Mouse (Mus musculus): Measurements from ENCODE around the gene Rtn4rl2. TPM values are rescaled to one million over a fixed set of nuclear protein-coding genes. Genes with fewer than 3 reads are reported as not detected.
A peak's percentile ranks its signal among the peaks of the same experiment; 100 is the strongest.

Rtn4rl2 gene
- total RNA-seq, 4 experiments from 2014 or later: 0.19 to 0.62 (median 0.43) TPM; not detected in 1

DNA sequence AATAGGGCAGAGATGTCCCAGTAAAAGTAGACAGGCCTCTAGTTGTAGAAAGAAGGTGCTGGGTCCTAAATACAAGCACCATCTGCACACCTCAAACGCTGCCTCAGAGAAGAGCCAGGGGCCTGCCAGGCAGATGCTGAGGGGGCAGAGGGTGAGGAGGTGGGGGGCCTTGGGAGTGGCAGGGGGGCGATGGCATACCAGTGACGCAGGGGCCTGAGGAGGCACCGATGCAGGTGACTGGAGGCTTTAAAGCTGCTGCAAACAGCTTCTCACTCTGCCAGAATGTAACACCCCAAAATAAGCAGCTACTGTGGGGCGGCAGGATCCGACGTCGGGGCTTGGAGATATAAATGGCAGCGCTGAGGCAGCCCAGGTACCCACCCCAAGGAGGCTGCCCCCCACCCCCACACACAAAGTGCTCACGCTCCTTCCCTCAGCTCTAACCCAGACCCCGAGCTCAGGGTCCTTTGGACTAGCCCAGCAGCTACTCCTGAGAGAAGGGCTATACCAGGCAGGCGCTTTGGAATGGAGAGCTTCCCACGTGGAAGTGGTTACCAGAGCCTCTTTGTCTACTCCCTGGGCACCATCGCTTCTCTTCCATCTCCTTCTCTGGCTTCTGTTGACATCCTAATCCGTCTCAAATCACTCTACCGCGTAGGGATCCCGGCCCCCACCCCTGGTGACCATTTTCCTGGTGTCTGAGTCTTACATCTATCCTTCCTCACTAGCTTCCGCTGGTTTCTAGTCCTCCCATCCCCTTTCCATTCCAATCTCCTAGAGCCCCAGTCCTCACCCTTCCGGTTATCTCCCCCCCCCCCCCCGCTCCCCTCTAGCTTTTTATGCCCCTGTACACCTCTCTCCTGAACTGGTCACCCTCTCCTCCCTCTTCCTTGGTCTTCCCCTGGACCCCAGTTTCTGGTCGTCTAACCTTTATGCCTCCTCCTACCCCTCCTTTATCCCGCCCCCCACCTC lies 1.1 kb downstream of the Rtn4rl2 start:
- no peak for DNase-seq (ENCODE audit: low spot score in 2 of 2)

DNA sequence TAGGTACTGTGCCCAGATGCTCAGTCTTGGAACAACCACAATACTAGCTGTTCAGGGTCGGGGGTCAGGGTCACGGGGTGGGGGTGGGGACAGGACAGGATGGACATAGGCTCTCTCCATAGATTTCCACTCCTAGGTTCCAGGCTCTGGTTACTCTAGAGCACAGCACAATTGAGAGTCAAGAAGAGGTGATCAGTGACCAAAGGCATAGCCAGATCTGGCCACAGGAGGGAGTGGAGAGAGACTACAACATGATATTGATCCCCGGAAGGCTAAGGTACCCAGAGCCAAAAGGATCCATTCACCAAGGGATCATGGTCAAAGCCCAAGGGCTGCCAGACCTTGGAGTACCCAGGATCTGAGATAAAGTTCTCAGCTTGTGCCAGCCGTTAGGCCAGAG lies 1.9 kb downstream of the Rtn4rl2 start:
- DNase-seq (ENCODE audit: low spot score in 2 of 2): no peak

DNA sequence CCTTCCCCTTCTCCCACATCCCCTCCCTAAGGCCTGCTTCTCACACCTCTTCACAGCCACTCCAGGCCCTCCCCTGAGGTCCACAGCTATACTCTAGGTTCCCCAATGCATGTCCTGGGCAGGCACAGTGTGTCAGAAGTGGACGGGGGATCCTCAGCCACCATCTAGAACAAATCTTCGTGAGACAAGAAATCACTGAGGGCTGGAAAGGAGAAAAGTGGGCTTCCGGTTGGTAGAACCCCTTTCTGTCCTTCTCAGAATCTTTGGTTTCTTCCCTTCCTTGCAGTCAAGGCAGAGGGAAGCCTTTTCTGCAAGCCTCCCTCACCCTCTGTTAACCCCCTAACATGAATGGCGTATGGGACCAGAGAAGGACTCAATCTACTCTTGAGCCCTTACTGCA lies 2.6 kb downstream of the Rtn4rl2 start:
- DNase-seq (ENCODE audit: low spot score in 2 of 2): no peak

DNA sequence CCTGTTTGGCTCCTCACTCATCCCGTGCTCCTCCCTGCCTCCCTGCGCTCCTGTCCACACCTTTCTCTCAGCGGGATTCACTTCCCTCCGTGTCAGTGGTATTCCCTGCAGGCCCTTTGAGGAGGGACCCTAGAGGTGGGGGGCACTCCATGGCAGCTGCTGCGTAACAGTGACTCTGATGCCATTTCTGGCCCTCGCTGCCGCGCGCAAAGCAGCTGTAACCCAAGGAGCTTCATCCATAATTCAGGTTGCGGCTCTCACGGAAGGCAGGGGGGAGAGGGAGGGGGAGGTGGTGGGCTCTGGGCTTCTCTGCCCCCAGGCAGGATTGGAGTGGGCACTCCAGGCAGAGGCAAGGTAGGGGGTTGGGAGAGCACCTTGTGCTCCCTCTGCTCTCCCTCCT lies 3.0 kb downstream of the Rtn4rl2 start:
- DNase-seq (ENCODE audit: low spot score in 2 of 2): no peak

GRCm38 (mm10) chr2:84883084-84883483 lies 3.4 kb downstream of the Rtn4rl2 start:
- no peak for DNase-seq (ENCODE audit: low spot score in 2 of 2)

DNA sequence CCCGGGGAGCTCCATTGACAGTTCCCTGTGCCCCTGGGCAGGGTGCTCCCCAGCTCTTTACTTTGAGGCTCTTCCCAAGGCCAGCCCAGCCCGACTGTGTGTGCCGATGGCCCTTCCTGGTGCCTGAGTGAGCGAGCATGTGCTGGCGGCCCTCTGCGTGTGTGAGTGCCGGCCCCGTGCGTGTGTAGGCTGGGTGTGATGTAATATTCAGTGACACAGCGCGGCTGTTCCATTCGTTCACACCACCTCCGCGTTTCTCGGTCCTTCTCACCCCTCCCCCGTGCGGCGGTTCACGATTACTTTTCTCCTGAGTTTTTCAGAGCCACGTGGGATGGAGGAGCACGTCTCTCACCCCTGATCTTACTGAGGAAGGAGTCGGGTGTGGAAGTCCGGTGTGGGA lies 3.9 kb downstream of the Rtn4rl2 start:
- DNase-seq (ENCODE audit: low spot score in 2 of 2): no peak

GRCm38 (mm10) chr2:84880590-84880989 lies 5.9 kb downstream of the Rtn4rl2 start:
- no peak for DNase-seq (ENCODE audit: low spot score in 2 of 2)

- DNase-seq (ENCODE audit: low spot score in 2 of 2): no peak
These were observed 10.7 kb downstream of the Rtn4rl2 start for GRCm38 (mm10) chr2:84875842-84876241.

GRCm38 (mm10) chr2:84872105-84872716 lies 14.3 kb downstream of the Rtn4rl2 start:
- DNase-seq (ENCODE audit: low spot score in 2 of 2): peak in 1 of 2 experiments; percentile 56

- no peak for DNase-seq (ENCODE audit: low spot score in 2 of 2)
These were observed 15.8 kb downstream of the Rtn4rl2 start for GRCm38 (mm10) chr2:84870623-84871160.

DNA sequence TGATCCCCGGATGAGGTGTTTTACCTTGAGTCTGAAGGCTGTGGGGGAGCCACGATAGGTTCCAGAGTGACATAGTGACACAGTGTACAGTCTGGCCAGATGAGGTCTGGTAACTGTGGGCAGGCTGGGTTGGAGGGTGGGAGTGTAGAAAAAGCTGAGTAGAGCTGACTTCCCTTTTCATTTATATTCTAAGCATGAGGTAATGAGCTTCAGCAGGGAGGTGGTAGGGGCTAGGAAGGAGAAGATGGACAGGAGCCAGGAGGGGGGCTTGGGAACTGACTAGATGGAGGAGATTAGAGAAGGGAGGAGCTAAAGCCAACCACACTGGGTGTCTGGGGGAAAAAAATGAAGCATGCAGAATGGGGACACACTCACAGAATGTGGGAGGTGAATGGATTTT lies 17.5 kb downstream of the Rtn4rl2 start:
- DNase-seq (ENCODE audit: low spot score in 2 of 2): no peak

- peak in 1 of 2 experiments; percentile 38 for DNase-seq (ENCODE audit: low spot score in 2 of 2)
These were observed 18.0 kb downstream of the Rtn4rl2 start for GRCm38 (mm10) chr2:84868521-84868943.

DNA sequence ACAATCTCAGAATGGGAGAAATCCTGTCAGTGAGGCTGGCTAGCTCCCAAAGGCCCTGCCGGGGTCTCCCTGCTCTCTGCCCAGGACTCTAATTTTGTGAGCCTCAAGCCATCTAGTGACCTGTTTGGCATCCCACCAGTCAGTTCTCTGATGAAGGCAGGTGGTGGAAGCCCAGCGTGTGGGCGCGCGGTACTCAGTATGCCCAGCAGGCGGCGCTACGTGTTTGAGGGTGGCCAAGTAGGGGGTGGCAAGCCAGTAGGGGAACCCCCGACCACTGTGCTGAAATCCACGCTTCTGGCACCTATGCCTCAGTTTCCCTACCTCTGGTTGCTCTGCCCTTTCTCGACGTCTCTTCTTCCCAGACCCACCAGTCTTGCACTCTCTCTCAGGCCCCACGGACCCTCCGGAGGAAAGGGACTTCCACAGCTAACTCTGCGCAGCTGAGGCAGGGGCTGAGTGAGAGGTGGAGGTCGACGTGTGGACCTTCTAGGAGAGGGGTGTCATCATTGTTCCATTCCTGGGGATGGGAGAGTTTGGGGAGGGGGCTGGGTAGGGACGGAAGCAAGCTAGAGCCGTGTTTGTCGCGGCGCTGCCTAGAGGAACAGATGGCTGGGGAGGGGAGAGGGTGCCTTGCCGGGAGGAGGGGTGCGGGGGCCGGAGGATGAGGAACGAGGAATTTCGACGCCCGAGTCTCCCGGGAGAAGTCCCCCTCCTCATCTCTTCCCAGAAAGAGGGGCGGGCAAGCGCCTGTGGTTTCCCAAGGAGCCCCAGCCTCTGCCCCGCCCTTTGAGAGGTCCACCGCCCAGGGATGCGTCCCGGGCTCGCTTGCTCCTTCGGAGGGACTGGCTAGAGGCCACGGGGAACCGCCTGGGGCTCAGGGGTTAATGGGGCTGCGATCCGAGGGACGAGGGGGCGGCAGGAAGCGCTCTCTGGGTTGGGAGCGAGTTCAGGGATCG lies 20.6 kb downstream of the Rtn4rl2 start:
- peak in 1 of 2 experiments; percentile 40 for DNase-seq (ENCODE audit: low spot score in 2 of 2)

DNA sequence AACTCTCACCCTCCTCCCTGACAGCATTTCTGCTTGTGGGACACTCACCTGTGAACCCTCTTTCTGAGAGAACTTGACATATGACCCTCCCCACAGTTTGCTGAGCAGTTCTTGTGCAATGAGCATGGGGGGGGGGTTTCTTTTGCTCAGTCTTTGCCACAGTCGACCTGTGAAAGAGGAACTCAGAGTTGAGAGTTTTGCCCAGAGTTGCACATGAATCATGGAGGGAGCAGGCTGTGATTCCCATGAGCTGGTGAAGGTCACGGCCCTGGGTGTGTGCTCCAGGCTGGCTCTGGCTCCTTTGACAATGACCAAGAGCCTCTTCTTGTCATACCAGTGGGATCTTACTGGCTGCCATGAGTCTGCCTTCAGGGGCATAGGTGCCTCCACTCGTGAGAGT lies 24.3 kb downstream of the Rtn4rl2 start:
- no peak for DNase-seq (ENCODE audit: low spot score in 2 of 2)

- no peak for DNase-seq (ENCODE audit: low spot score in 2 of 2)
These were observed 25.1 kb downstream of the Rtn4rl2 start for GRCm38 (mm10) chr2:84861430-84861829.

- no peak for DNase-seq (ENCODE audit: low spot score in 2 of 2)
These were observed 26.3 kb downstream of the Rtn4rl2 start for GRCm38 (mm10) chr2:84859991-84860780.

DNA sequence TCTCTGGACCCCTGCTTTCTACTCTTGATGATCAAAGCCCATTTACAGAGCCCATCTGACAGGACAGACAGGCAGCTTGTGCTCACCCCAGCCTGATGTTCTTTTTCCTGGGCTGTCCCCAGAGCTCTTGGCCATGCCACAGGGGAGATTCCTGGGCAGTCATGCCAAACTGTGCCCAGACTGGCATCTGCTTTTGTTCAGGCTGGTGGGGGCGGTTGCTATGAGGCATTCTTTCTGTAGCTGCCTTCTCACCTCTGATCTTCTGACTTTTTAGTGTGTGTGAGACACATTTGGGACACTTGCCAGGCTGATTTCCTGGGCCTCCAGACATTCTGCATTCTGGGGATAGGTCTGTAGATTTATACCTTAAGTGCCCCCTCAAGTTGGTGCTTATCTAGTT lies 28.0 kb downstream of the Rtn4rl2 start:
- no peak for DNase-seq (ENCODE audit: low spot score in 2 of 2)

- DNase-seq (ENCODE audit: low spot score in 2 of 2): peak in 1 of 2 experiments; percentile 37
These were observed 30.8 kb downstream of the Rtn4rl2 start for GRCm38 (mm10) chr2:84855732-84856131.

GRCm38 (mm10) chr2:84851130-84852040 lies 35.1 kb downstream of the Rtn4rl2 start:
- peak; percentile 76 to 78 for DNase-seq (ENCODE audit: low spot score in 2 of 2)

All from gastrocnemius, adult 8-10 months (tissue).